Mouse (Mus musculus) large intestine, adult 2 months (tissue): ENCODE measurements around the gene Arrb1. TPM values are rescaled to one million over a fixed set of nuclear protein-coding genes. Genes with fewer than 3 reads are reported as not detected.
A peak's percentile ranks its signal among the peaks of the same experiment; 100 is the strongest.

ENCODE experiments used
- DNase-seq: peaks from one replicate; pipeline ENCODE4 v3.0.0-alpha.2; 2012; ENCODE audit warnings: low read depth, low spot score
- WGBS: fragments of 180-500 bp; shearing (Covaris S2); methylation state at CpG from one replicate; pipeline ENCODE4 v1.1.7; 2018; 5-methylcytosine and 5-hydroxymethylcytosine counted together
- polyA plus RNA-seq: library from polyadenylated mRNA; depleted of rRNA; stranded (reverse); fragments of >200 nt; gene quantifications from 2 replicates; pipeline ENCODE4 v1.2.3, GENCODE M21; 2012; rRNA removed

The Arrb1 gene
- polyA plus RNA-seq, 1 experiment, result 59.2 TPM

- 82% methylated on average over 2 of the region's 2 CpGs for WGBS
- no peak for DNase-seq
Measured at GRCm38 (mm10) chr7:99618264-99618663, 83.0 kb downstream of the Arrb1 start.

GRCm38 (mm10) chr7:99618860-99619259 is 83.6 kb downstream of the Arrb1 start:
- 2% methylated on average over 3 of the region's 3 CpGs for WGBS

GRCm38 (mm10) chr7:99625722-99626375 is 90.6 kb downstream of the Arrb1 start:
- WGBS, result 1% methylated on average over 81 of the region's 81 CpGs
- DNase-seq, result peak; percentile 35

More at GRCm38 (mm10) chr7:99618860-99619259, 83.6 kb downstream of the Arrb1 start:
- peak; percentile 8 for DNase-seq

GRCm38 (mm10) chr7:99626376-99627270 is 91.4 kb downstream of the Arrb1 start, which contains the start of gene Tpbgl:
Gene Tpbgl, minus strand, starts transcription at chr7:99627103.
- DNase-seq, result no peak
- WGBS, result under 1% methylated on average over 83 of the region's 83 CpGs

GRCm38 (mm10) chr7:99627366-99627765 is 92.1 kb downstream of the Arrb1 start:
- 18% methylated on average over 7 of the region's 7 CpGs for WGBS
- DNase-seq, result no peak

- WGBS, result 16% methylated on average over 6 of the region's 6 CpGs
- DNase-seq, result no peak
Measured at GRCm38 (mm10) chr7:99632286-99632685, 97.0 kb downstream of the Arrb1 start.

- 52% methylated on average over 8 of the region's 8 CpGs for WGBS
- DNase-seq, result no peak
Measured at GRCm38 (mm10) chr7:99633966-99634665, 98.8 kb downstream of the Arrb1 start.

- WGBS, result 53% methylated on average over 4 of the region's 4 CpGs
- DNase-seq, result no peak
Measured at GRCm38 (mm10) chr7:99641245-99641644, 106.0 kb downstream of the Arrb1 start.

GRCm38 (mm10) chr7:99642078-99642477 is 106.8 kb downstream of the Arrb1 start:
- 43% methylated on average over 3 of the region's 3 CpGs for WGBS
- no peak for DNase-seq

- WGBS, result 81% methylated on average over 7 of the region's 7 CpGs
- no peak for DNase-seq
Measured at GRCm38 (mm10) chr7:99644701-99645100, 109.4 kb downstream of the Arrb1 start.

GRCm38 (mm10) chr7:99648623-99649022 is 113.4 kb downstream of the Arrb1 start:
- DNase-seq, result no peak
- 2% methylated on average over 6 of the region's 6 CpGs for WGBS

- WGBS, result 61% methylated on average over 4 of the region's 4 CpGs
- DNase-seq, result no peak
Measured at GRCm38 (mm10) chr7:99649585-99649984, 114.3 kb downstream of the Arrb1 start.

GRCm38 (mm10) chr7:99654244-99654643 is 119.0 kb downstream of the Arrb1 start:
- WGBS, result 74% methylated on average over 11 of the region's 11 CpGs
- no peak for DNase-seq

Other genes starting within 250 kb of the Arrb1 start
- 94.4 and 97.4 TPM in 2 replicates for gene Serpinh1, start 182.2 kb upstream of the Arrb1 start, polyA plus RNA-seq
- 14.3 and 18.3 TPM in 2 replicates for gene Gdpd5, start 154.1 kb upstream of the Arrb1 start, polyA plus RNA-seq
- 0.11 and 0.14 TPM in 2 replicates for gene Klhl35, start 69.5 kb upstream of the Arrb1 start, polyA plus RNA-seq
- gene Rps3, start 51.7 kb upstream of the Arrb1 start, polyA plus RNA-seq, result 386 and 397 TPM in 2 replicates
- 1.8 and 2.2 TPM in 2 replicates for gene Tpbgl, start 91.6 kb downstream of the Arrb1 start, polyA plus RNA-seq
- 25.2 and 43.8 TPM in 2 replicates for gene Slco2b1, start 175.9 kb downstream of the Arrb1 start, polyA plus RNA-seq
- gene Olfr520, start 194.8 kb downstream of the Arrb1 start, polyA plus RNA-seq, result not detected in 2 replicates
- gene Olfr521, start 228.0 kb downstream of the Arrb1 start, polyA plus RNA-seq, result not detected in 2 replicates